Mouse (Mus musculus): ENCODE results near the gene Gpr83.

Gene Gpr83

DNA sequence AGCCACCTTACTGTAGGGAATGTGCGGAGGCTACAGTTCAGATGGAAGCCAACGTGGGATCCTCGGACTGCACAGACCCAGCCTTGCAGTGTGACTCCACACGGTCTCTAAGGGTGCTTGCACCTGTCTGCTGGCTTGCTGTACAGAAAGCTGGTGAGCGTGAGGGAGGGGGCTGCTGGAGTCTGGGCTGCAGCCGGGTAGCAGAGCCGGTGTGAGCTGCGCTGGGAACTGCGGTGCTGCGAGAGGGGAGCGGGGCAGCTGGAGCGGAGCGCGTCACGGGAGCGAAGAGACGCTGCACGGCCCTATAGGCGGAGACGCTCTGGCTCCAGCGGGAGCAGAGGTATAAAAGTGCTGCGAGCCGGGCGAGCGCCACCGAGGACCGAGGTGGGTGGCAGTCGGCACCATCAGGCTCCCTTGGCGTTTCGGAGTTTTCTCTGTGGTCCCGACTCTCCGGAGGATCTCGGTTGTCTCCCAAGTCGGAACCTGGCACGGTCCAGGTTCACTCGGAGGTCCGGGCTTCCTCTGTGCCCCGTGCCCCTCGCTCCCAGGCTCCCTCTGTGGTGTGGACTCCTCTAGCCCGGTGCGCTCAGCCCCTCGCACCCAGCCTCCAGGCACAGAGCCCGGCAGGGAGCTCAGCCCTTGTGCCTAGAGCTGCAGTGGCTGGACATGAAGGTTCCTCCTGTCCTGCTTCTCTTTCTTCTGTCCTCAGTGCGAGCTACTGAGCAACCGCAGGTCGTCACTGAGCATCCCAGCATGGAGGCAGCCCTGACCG, at the start of gene Gpr83:
TSS of gene Gpr83 (plus strand) at position 343 of the 772 bp plus-strand sequence.
- peak; percentile 63 for DNase-seq

DNA sequence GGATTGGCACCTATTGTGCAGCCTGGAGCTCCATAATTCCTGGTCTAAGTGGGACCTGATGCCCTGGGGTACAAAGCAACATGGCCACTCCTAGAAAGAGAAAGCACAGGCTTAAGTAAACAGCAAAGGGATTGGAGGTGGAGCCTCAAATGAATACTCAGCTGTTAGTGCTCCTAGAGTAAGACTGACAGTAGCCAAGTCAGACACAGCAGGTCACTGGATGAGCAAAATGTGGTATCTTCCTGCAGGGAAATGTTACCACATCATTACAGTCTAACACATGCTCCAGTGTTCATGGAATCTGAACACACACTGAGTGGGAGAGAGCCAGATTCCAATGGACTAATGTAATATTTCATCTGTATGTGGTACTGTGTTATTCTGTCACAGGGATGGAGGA, 38.6 kb upstream of the Gpr83 start:
- no peak for DNase-seq

DNA sequence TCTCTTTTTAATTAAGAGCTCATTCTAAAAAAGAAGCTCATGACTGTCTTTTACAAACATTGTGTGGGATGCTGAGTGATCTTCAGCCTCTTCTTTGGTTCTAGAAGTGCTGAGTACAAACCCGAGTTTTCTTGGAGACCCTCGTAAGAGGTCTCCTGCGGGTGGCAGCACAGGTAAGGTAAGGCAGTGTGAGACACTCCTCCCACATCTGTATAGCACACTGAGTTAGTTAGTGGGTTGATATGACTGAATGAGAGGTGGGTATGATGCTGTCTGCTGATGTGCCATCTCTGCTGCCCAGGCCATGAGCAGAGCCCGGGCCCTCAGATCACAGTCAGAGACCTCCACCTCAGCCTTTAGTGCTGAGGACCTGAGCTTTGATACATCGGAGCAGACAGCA, 35.2 kb upstream of the Gpr83 start:
- no peak for DNase-seq

DNA sequence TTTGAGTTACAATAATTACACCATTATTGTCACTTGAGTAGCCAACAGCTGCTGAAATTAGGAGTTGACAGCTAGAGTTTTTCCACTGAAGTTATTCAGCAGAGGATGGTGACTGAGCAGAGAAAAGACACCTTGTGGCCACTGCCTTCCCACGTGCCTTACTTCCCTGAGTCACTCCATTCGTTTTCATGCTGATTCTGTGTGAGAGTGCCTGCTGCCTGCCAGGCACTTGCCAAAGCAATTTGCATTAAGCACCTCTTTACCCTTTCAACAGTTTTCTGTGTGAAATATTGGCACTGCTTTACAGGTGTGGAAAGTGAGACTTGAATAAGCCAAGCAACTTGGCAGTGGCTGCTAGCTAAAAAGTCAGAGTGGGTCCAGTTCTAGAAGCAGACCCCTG, 32.1 kb upstream of the Gpr83 start:
- no peak for DNase-seq

DNA sequence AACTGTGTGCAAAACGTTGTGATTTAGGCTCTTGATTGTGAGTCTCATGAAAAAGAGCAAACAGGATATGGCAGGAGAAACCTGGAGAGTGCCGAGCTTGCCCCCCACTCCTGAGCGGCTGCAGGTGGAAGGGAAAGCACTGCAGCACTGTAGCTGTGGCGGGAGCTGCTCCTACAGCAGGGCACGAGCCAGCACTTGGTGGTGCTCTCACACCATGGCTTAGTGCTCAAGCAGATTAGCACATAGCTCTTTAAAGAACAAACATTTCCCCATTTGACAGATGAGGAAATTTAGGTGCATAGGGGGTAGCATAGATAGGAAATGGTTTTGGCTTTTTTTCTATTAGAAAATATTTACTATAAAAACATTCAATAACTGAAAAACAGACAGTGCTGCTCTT, 28.0 kb upstream of the Gpr83 start:
- no peak for DNase-seq

DNA sequence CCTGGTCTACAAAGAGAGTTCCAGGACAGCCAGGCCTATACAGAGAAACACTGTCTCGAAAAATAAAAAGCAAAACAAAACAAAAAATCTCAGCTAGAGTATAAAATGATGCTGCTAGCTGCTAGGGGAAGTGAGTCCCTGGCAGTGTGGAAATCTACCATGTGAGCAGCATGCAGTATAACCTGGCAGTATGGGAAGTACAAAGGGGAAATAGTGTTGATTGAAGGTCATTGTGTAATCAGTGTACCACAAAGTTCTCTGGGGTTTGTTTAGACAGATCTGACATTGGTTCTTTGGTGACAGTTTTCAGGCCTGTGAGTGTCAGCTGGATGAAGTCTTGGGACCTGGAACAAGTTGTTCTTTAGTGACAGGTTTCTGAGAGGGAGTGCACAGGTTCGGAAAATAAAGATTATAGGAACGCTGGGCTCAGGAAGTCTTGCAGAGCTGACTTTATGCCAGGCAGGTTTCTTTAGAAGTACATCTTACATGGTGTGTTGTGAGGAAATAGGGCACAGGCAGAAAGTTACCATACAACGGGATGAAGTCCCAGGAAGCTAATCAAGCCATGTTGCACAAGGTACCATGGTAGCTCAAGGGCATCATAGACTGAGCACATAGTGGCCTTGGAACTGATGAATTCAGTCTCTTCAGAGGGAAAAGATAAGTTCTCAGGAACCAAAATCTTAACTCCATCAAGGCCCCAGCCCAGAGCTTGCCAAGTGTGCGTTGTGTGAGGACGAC, 24.5 kb upstream of the Gpr83 start:
- no peak for DNase-seq

DNA sequence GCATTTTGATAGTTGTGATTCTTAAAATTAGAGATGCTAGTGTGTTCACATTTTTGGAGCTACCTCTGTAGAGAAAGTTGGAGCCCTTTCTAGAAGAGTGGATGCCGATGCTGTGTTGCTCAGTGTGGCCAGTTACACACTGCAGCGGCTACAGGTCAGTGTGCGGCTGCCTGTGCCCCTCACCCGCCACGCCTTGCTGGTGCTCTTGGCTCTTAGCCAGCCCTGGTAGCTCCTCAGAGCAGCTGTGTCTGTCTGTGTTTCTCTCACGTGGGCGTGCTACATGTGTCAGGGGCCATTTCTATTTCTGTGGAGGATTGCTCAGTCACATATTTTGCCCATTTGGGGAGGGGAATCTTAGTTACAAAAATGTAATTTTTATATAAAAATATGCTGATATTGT, 20.5 kb upstream of the Gpr83 start:
- DNase-seq, result peak; percentile 23

DNA sequence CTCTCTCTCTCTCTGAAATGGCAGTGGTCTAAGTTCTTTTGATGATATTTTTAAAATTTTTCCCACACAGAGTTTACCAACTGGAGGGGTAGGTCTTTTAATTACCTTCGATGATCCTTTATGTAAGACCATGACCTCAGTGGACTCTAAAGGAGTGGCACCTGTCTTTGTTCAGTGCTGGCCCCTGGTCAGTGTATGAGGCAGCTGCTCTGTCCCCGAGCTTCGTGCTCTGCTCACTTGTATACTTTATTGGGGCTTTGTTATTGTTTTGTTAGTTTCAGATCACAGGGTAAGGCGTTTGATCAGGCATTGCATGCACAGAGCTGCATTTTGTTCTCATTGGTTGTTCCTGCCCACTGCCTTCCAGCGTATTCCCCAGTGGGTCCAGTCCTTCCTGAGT, 20.0 kb upstream of the Gpr83 start:
- DNase-seq, result no peak

DNA sequence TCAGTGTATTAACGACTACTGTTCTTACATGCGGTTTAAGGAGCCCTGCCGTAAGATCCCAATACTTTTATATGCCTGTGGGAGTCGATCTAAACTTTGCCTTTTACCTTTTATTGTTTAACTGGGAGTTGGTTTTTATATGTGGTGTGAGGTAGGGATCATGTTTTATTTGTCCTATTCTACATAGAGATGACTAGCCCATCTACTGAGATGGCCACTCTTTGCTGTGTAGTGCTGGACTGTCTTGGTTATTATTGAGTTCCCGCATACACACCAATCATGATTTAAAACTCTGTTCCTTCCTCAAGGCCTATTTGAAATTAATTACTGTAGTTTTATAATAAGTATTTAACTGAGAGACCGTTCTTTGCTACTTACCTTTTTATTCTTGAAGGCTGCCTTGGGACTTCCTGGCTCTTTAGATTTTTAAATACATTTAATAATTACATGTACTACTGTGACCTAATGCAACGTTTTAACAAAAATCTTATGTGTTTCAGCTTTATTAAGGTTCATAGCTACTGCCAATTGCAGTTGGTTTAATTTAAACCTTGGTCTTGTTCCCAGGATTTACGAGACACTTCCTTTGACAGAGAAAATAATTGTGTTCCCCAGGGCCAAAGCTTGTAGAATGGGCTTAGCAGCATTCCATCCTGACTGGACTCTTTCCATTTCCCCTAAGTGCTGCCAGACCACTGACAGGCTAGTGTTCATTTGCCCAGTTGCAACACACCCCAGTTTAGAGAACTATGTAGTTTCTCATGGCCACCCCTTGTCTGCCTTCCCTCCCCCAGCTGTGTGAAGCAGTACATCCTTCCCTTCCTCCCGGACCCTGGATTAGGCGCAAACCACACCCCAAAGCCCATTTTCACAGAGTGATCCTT, 17.9 kb upstream of the Gpr83 start:
- no peak for DNase-seq

DNA sequence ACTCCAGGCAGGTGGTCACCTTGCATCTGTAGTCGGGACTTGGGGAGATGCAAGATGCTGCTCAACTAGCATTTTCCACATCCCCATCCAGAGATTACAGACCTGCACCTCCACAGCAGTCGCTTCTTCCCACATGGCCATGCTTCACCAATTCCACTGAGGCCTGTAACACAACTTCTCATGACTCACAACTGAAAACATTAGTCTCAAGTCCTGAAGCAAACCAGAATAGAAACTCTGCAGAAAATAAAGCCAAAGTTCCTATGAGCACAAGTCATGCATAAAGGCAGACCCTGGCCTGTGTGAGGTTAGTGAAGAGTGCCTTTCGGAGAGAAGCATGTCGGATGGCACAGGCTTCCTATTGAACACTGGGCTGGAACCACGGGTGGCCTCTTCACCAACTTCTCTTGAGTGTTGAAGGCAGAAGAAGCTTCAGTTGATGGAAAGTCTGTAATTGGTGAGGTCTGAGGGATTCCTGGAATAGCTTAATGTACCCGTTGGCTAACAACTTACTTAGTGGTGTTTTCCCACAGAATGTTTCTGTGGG, 16.6 kb upstream of the Gpr83 start:
- DNase-seq, result no peak

DNA sequence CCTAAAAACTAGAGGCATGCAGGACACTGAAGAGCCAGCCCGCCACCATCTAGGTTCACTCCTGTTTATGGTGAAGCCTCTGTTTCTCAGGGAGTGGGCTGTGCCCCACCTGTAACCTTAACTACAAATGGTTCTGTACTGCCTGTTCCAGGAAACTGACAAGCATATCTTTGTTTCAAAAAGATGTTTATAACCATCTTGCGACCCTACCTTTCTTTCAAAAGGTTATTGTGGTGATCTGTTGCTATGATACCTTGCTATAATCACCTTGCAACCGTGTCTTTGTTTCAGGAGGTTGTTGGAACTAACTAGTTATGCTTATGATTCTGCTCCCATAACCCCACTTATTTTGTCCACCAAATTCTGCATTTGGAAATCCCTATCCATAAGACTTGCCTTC, 16.1 kb upstream of the Gpr83 start:
- no peak for DNase-seq

DNA sequence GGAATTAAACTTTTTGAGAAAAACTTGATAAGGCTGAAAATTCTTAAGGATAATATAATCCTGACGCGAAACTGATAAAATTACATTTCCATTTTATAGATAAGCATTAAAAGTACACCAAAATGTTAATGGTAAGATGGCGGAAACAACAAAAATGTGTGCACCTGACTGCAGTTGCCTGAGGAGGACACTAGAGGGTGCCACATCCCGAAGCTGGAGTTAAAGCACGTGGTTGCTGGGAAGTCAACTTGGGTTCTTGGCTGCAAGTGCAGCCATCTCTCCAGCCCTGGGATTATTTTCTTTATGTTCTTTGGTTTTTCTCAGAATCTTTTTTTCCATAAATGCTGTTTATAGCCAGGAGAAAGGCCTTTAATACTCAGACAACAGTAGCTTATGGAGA, 13.6 kb upstream of the Gpr83 start:
- no peak for DNase-seq

DNA sequence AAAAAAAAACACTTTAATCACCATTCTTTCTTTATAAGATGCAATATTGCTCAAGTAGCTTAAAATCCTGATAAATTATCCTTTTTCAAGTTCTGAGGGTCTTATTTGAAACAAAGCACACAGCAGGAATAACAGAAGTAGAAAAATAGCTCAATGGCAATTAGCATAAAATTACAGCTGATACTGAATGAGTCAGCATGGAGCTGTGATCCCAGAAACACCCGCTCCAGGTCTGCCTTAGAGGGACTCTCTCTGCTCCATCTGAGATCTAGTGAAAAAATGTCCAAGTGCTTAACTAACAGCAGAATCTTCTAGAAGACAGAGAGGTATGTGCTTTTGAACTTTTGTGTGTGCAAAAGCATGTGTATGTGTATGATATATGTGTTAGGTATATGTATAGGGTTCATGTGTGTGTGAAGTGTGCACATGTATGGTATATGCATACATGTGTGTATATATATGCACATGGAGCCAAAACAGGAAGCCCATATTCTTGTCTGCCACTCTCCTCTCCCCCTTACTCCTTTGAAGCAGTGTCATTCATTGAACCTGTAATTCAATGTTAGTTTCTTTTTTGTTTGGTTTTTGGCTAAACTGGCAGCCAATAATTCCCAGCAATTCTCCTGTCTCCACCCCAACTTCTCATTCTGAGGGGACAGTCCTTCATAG, 11.6 kb upstream of the Gpr83 start:
- no peak for DNase-seq

DNA sequence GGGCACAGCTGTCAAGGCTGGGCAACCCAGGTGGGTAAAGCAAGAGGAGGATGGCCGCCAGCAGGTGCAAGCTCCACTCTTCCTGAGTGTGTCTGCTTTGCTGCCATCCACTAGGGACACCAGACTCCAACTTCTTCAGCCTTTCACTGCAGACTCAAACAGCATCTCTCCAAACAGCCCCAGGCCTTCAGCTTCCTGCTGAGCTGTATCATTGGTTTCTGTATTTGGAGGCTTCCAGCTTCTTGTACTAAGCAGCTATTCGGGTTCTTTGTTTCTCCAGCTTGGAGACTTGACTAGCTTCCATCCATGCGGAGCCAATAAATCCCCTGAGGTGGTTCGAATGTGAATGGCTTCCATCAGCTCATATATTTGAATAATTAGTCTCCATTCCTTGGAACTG, 5.4 kb upstream of the Gpr83 start:
- DNase-seq, result no peak

DNA sequence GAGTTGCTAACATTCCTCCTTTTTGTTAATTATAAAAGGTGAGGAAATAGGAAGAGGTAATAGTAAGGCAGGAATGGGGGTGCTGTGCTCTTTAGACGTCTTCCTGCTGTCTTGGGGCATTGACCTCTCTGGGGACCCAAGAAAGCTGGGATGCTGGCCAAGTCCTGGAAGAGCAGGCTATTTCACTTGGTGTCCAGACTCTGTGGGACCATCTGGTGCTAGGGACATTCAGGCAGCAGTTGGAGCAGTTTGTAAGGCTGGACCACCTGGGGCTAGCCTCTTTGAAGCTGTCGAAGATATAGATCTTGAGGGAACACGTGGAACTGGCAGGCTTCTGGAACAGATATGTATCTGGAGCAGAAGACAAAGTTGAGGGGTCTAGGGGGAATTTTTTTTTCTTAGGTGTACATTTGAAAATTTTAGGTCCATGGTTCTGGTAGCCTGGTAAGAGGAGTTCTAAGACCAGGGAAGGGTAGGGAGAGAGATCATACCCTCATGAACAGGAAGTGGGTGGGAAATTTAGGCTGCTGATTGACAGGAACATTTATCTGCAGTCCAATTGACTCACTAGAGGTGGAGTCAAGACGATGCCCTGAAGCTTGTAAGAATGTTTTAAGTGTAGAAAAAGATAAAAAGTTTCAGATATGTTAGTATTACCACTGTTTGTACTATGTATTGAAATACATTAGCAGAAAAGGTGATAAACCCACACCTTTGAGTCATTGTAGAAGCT, 2.9 kb upstream of the Gpr83 start:
- no peak for DNase-seq

DNA sequence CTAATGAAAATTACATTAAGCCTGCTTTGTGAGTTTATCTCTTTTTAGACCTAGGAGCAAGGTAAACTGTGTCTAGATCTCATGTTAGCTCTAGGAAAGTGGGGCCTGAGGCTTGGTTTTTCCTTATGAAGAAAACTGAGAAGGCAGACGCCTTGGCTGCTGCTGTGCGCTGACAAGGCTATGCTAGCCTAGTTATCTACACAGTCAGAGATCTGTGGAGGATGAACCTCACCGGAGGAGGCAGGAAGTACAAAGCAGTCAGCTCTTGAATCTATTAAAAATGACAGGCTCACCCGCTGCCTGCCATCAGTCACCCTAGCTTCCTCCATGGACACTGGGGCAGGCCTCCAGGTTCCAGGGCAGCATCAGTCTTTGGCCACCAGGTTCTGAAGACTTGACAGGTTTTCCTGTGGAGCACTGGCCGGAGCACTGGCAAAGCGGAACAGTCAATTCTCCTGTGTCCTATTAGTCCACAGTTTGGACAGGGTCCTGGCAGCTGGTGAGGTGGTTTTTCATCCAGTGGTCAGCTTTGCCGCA, 1.8 kb upstream of the Gpr83 start:
- no peak for DNase-seq

DNA sequence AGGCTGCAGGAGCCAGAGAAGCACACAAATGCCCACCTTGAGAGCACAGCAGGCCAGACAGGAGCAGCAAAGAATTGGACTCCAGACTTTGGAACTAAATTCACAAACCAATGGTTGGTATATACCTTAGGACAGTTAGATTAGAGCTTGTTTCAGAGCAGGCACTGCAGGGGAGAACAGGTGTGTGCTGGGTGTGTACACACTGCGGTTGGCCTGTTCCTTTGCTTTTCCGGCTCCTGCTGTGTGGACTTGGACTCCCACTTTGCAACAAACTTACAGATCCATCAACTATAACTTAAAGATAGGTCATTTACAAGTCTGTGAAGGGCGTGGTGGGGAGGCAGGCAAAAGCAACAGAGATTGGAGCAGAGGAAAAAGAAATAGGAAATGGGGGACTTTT, 1.2 kb upstream of the Gpr83 start:
- no peak for DNase-seq

DNA sequence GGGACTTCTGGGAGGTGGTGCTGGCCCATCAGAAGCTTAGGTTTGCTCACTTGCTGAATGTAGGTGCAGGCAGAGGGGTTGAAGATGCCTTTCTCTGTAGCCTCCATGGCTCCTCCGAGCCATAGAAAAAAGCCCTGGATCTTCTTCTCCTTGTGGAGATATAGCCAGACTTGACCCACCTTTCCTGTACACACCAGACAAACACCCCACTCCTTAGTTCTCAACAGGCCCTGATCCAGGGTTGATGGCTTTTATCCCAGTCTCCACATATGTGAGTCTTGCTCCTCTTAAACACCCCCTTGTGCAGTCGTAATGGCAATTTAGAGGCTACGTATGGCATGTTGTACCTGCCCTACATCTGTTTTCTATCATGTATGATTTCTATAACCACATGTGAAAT, 3.1 kb downstream of the Gpr83 start:
- DNase-seq, result no peak

DNA sequence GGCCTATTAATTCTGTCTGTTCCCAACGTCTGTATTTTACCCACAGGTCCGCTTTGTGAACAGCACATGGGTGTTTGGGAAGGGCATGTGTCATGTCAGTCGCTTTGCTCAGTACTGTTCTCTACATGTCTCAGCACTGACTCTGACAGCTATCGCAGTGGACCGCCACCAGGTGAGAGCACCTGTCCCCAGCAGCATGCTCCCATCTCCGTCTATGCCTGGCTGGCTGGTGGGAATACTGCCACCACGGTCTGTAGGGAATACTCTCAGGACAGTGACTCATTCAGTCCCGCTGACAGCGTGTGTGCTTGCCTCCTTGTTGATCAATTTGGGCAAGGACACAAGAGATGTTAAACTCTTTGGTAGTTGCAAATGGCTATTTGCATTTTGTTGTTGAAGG, 4.7 kb downstream of the Gpr83 start:
- no peak for DNase-seq

DNA sequence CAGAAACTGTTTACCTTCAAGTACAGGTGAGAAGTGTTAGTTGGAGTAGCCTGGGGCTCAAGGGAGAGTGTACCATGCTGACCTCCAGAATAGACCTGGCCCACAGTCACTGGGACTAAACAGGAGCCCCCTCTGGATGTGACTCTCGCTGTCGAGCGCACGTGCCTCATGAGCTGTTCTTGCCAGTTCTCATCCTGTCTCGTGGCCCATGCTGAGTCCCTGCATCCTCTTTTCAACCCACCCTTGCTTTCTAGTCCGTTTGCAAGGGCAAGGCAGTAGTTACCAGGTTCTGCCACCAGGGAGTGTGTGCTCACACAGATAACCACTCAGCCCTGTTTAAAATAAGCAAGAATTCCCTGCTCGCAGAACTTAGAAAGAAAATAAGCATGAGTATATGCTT, 6.9 kb downstream of the Gpr83 start:
- peak; percentile 74 for DNase-seq

DNA sequence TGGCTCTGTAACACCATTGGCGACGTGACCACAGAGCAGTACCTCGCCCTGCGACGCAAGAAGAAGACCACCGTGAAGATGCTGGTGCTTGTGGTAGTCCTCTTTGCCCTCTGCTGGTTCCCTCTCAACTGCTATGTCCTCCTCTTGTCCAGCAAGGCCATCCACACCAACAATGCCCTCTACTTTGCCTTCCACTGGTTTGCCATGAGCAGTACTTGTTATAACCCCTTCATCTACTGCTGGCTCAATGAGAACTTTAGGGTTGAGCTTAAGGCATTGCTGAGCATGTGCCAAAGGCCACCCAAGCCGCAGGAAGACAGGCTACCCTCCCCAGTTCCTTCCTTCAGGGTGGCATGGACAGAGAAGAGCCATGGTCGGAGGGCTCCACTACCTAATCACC, 8.3 kb downstream of the Gpr83 start:
- DNase-seq, result no peak

DNA sequence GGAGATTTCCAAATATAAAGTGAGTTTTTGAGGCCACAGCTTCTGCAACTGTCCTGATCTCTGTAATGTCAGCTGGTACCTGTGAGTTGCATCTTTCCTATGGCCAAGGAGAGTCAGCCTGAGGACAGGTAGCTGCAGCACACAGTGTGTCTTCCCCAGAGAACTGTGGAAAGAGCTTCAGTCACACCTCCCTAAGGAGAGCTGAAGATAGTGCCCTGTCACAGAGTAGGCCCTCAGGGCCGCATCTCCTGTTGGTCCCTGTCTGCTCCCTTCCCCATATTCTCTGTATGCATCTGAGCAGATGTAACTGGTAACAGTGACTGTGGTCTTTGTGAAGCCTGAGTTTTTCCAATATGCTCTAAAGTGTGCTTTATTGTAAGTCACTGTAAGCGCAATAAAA, 10.4 kb downstream of the Gpr83 start:
- DNase-seq, result no peak
